10 mouse cellular contexts compared by ENCODE assay signal in genomic region chr6:53352311-53352960, GRCm38 (mm10).
DNase-seq lines count a peak whose midpoint lies in the region.
"Had no signal": no experiment of that assay in that cellular context is flagged by ENCODE, and none has a peak within 500 bp of the region (broad histone marks: within the 10 kb centered on the region; RNA-seq: fewer than 3 reads in every experiment).

No protein-coding gene starts in this region.

- peak; percentile 15 for DNase-seq in gastrocnemius, postnatal 10 days
- no peak for DNase-seq in gastrocnemius, postnatal 25 days
- DNase-seq in kidney, postnatal 4 days = peak; percentile 4 to 20
- no peak for DNase-seq in kidney, adult 18-20 months
- DNase-seq in heart, adult 8-10 months (ENCODE audit: low spot score) = peak; percentile 31
- peak; percentile 14 for DNase-seq in heart, postnatal 25 days (ENCODE audit: low spot score)
- no peak for DNase-seq in cerebellum, adult 9-10 months
- DNase-seq: B cell, adult 2 months; cerebellum, adult 8-10 months; layer of hippocampus, postnatal 36 days had no signal

- intact Hi-C loops in heart, postnatal 25 days (cut with DNase I) = no loop called here

Comparison
In these comparisons a context has a peak if more than half of its experiments do, and no peak if none do; other contexts are left out.
1. DNase-seq: peak in gastrocnemius, postnatal 10 days (single experiment), kidney, postnatal 4 days (2 of 2), heart, adult 8-10 months (single experiment) and heart, postnatal 25 days (single experiment); none in gastrocnemius, postnatal 25 days (single experiment), kidney, adult 18-20 months (single experiment) and cerebellum, adult 9-10 months (single experiment).